Mouse (Mus musculus): ENCODE results near the gene Scamp5.

DNA sequence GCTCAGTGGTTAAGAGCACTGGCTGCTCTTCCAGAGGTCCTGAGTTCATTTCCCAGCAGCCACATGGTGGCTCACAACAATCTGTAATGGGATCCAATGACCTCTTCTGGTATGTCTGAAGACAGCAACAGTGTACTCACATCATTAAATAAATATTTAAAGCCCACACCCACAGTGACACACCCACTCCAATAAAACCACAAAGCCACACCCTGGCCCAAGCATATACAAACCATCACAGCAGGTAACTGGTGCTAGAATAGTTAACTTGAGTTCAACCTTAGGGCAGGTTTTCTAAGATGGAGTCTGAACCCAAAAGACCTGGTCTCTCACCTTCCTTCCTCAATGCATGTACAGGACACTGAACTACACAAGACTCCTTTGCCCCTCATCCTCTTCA is 27.1 kb upstream of the Scamp5 start:
- TF ChIP-seq CTCF (IDR thresholded peaks at IDR 0.05; ENCODE audit: borderline replicate concordance, insufficient read depth, low read depth, low read length) (no peak), POLR2A (IDR thresholded peaks at IDR 0.05; ENCODE audit: borderline replicate concordance, insufficient read depth, low read length) (no peak)

Data from cerebellum, adult 2 months (tissue).